Mouse (Mus musculus) lung, postnatal 36 days (tissue): Measurements from ENCODE around the gene Cacna2d4.
"Not testable (repeated sequence)": the region's sequence is repeated elsewhere in the genome, so short reads cannot be mapped to it uniquely, and the experiment has no call there.

ENCODE experiments used
- DNase-seq: peaks from one replicate; pipeline ENCODE4 v3.0.0; 2022; ENCODE audit warnings: mixed read lengths

Gene Cacna2d4

DNA sequence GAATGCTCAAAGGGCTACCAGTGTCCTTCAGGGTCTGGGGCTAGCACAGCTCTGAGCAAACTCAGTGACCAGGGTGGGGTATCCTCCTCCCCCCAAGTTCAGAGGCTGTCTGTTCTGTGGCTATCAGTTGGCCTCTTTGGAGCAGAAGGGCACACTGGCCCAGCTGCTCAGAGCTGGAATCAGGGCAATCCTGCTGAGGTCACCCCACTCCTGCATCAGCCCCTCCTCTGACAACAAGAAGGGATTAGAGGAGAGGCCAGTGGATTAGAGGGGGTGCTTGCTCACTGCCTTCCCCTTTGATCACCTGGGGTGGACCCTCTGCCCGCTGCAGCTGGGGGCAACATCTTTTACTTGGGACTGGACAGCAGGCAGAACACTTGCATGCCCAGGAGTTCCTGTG is at the start of gene Cacna2d4:
Gene Cacna2d4 (plus strand): TSS at position 286 of the 400 bp plus-strand sequence.
- no peak for DNase-seq

- DNase-seq: peak; percentile 18
Observed at GRCm38 (mm10) chr6:119186658-119187057, 49.7 kb upstream of the Cacna2d4 start.

- no peak for DNase-seq
Observed at GRCm38 (mm10) chr6:119187631-119188030, 48.7 kb upstream of the Cacna2d4 start.

- DNase-seq: no peak
Observed at GRCm38 (mm10) chr6:119191478-119191877, 44.8 kb upstream of the Cacna2d4 start.

GRCm38 (mm10) chr6:119193571-119194154 is 42.7 kb upstream of the Cacna2d4 start:
- no peak for DNase-seq

DNA sequence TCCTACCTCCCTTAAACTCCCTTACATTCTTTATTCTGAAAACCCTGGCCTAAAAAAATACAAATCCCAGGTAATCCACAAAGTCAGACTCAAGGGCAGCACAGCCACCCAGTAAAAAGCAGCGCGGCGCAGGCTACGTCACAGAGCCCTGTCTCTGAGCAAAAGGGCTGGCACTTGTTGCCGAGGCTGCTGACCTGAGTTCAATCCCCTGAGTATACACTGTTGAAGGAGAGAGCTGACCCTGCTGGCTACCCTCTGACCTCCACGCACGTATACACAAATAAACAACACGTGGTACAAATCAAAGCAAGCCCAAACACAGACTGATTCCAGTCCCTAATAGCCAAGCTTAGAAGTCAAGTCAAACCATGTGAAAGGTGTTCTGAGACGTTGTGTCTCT is 42.2 kb upstream of the Cacna2d4 start:
- DNase-seq: no peak

DNA sequence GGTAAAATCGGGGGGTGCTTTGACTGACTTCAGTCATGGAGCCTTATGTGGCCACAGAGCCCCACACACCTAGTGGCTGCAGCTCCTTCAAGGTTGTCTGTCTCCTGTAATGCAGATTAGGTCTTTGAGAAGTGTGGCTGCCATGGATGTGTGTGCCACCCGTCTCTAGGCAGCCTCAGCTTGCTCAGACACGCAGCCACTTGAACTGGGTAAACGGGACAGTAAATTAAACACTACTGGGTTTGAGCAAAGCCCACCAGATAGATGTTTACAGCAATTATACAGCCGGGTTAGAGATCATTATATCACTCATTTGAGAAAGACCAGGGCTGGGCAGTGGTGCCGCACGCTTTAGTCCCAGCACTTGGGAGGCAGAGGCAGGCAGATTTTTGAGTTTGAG is 41.7 kb upstream of the Cacna2d4 start:
- no peak for DNase-seq

GRCm38 (mm10) chr6:119196382-119197305 is 39.7 kb upstream of the Cacna2d4 start, which contains the start of gene Cacna1c:
Gene Cacna1c (minus strand): TSS chr6:119196418.
- peak; percentile 35 for DNase-seq

GRCm38 (mm10) chr6:119198534-119199273 is 37.6 kb upstream of the Cacna2d4 start:
- DNase-seq: peak; percentile 16

DNA sequence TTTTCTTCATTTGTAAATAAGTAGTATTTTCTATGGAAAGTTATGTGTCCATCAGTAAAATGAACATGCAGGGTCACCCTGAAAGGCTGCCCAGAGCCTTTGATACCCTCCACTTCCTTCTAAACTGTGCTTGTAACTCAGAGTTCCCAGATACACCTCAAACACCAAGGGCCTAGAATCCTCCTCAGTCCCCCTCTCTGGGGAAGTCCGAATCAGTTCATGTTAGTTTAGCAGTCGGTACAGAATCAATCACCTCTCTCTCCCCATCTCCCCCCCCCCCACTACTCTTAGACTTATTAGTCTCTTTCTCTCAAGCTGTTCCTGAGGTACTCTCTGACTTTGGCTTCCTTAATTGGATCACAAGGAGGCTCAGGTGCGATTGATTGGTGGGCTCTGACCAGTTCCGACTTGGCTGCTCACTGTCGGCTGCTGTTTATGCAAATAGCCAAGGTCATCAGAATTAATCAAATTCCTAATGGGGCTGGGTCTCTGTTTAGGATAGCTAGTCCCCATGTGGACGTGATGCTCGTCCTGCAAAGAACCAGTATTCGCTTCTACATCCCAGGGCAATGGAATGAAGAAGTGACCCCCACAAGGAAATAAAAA is 36.9 kb upstream of the Cacna2d4 start:
- DNase-seq: no peak

GRCm38 (mm10) chr6:119200362-119200761 is 36.0 kb upstream of the Cacna2d4 start:
- DNase-seq: no peak

GRCm38 (mm10) chr6:119201575-119201974 is 34.8 kb upstream of the Cacna2d4 start:
- no peak for DNase-seq

DNA sequence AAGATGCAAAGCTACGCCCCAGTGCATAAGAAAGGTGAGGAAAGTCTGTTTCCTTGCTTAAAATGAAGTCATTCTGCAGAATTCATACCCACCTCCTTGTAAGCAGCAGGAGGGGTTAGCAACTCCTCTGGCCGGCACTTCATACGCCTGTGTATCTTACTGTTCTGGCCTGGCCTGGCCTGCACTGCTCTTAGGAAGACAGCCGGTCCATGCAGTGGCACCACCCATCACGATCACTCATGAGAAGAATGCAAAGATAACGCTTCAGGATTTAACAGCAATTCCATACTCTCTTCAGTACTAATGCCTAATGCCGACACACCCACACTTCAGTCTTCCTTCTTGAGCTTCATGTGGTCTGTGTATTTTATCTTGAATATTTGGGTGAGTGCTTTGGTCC is 32.0 kb upstream of the Cacna2d4 start:
- no peak for DNase-seq

- DNase-seq: no peak
Observed at GRCm38 (mm10) chr6:119204915-119205314, 31.4 kb upstream of the Cacna2d4 start.

- DNase-seq: not testable (repeated sequence)
Observed at GRCm38 (mm10) chr6:119206006-119206405, 30.3 kb upstream of the Cacna2d4 start.

DNA sequence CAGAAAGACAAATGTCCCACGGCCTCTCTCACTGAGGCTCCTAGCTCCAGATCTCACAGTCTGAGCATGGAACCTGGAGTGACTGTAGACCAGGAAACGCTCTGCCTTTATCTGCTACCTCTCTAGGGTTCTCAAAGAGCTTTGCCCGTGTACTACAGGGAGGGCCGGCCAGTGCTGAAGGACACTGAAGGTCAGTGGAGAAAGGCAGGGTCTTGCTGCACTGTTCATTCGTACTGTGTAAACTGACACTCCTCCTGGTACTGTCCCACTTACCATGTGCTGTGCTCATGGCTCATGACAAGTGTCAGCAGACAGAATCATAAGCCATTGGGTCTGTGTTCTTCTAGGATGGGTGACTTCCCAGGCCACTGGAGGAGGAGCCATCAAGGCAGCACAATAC is 23.0 kb upstream of the Cacna2d4 start:
- DNase-seq: no peak

GRCm38 (mm10) chr6:119214190-119214589 is 22.1 kb upstream of the Cacna2d4 start:
- DNase-seq: no peak

DNA sequence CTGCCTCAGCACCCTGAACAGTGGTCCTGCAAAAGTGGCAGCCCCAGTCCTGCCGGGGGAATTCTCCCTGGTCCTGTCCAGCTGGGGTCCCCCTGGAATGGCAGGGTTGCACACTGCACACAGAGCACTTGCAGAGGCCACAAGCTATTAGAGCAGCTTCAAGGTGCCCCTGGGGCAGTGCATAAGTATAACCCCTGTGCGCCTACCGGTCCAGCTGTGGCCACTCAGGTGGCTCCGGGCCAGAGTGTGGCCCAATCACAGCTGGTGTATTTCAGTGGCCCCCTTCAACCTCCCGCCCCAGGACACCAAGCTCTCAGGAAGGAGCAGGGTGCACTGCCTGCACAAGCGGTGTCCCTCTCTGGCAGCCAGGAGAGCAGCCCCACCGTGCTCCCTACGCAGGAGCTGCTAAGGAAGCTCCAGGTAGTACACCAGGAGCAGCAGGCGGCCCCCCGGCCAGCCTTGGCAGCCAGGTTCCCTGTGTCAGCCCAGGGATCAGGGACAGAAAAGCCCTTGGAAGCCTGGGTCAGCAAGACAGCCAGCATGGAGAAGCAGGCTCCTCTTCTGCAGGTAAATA is 21.2 kb upstream of the Cacna2d4 start:
- DNase-seq: no peak

DNA sequence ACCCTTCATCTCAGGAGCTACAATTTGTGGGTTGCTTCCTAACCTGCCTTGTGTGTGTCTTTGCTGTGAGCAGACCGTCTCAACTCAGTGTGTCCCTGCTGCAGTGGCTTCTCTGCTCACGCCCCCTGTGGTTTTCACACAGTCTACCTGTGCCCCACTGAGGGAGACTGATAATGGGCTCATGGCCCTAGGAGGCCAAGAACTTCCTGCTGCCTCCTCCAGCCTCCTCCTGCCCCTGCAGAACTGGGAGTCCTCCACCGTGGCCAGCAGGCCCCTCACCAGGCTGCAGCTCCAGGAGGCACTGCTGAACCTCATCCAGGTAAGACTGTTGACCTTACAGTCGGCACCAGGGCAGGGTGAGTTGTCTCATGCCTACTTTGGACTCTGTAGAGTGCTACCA is 18.7 kb upstream of the Cacna2d4 start:
- DNase-seq: no peak

- DNase-seq: no peak
Observed at GRCm38 (mm10) chr6:119218591-119218990, 17.7 kb upstream of the Cacna2d4 start.

- DNase-seq: no peak
Observed at GRCm38 (mm10) chr6:119219237-119219870, 17.0 kb upstream of the Cacna2d4 start.

DNA sequence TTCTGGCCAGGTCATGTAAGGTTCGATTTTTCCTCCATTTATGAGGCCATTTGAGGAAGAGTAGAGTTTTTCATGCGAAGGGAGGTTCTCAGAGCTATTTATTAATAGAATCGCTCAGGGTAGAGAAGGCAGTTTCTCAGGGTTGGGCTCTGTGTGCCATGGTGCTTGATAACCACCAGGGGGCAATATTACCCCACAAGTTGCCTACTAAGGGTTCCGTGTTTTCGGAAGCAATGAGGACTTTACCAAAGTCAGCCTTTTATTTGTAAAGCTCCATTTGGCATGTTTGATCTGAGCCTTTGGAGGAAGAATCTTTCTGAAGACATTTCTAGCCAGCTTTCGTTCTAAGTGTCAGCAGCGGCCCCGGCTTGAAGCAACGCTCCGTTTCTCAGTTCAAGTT is 16.0 kb upstream of the Cacna2d4 start:
- DNase-seq: peak; percentile 74
